Mouse (Mus musculus) testis, adult 2 months (tissue): ENCODE data around the gene Strn4.

ENCODE experiments used
- CTCF ChIP-seq: fragments of 200-500 bp; IDR thresholded peaks from 2 replicates; pipeline ENCODE4 v1.5.1; 2012; ENCODE audit warnings: low read depth, mild to moderate bottlenecking, inconsistent platforms, low read length, moderate library complexity; ENCODE audit not compliant: control insufficient read depth, insufficient read depth, insufficient replicate concordance
- POLR2A ChIP-seq: fragments of 200-500 bp; IDR thresholded peaks from 2 replicates; pipeline ENCODE4 v1.6.1; 2012; ENCODE audit warnings: low read depth, mild to moderate bottlenecking, inconsistent platforms, low read length, moderate library complexity; ENCODE audit not compliant: control insufficient read depth

GRCm38 (mm10) chr7:16804409-16805028 lies 11.2 kb upstream of the Strn4 start:
- TF ChIP-seq CTCF (no peak), POLR2A (no peak)
